Mouse (Mus musculus) thymus, adult 2 months (tissue): ENCODE results near the gene Gpr27. TPM values are rescaled to one million over a fixed set of nuclear protein-coding genes. Genes with fewer than 3 reads are reported as not detected.

Source experiments
- DNase-seq: peaks from one replicate; pipeline ENCODE4 v3.0.0; 2021
- H3K27ac ChIP-seq: fragments of 200-500 bp; 2 replicates; pipeline ENCODE4 v1.5.1; 2012; ENCODE audit warnings: low read length, control low read depth; ENCODE audit not compliant: control insufficient read depth, insufficient read depth
- H3K27me3 ChIP-seq: fragments of 200-500 bp; 2 replicates; pipeline ENCODE4 v1.6.1; 2012; ENCODE audit warnings: mild to moderate bottlenecking, low read length, moderate library complexity, mixed read lengths; ENCODE audit not compliant: control insufficient read depth, insufficient read depth
- H3K36me3 ChIP-seq: fragments of 200-500 bp; 2 replicates; pipeline ENCODE4 v1.6.1; 2012; ENCODE audit warnings: mild to moderate bottlenecking, low read length, moderate library complexity; ENCODE audit not compliant: control insufficient read depth, insufficient read depth
- H3K4me1 ChIP-seq: fragments of 200-500 bp; replicated peaks from 2 replicates; pipeline ENCODE4 v1.6.1; 2012; ENCODE audit warnings: low read length; ENCODE audit not compliant: control insufficient read depth, insufficient read depth
- H3K4me3 ChIP-seq: fragments of 200-500 bp; 2 replicates; pipeline ENCODE4 v1.5.1; 2012; ENCODE audit warnings: mild to moderate bottlenecking, low read length, control low read depth, moderate library complexity; ENCODE audit not compliant: control insufficient read depth, insufficient read depth
- CTCF ChIP-seq: fragments of 200-500 bp; IDR thresholded peaks from 2 replicates; pipeline ENCODE4 v1.5.1; 2012; ENCODE audit warnings: mild to moderate bottlenecking, control low read depth, low read length, moderate library complexity, borderline replicate concordance; ENCODE audit not compliant: control insufficient read depth, poor library complexity, insufficient read depth; ENCODE audit errors: extremely low read depth
- POLR2A ChIP-seq: fragments of 200-500 bp; IDR thresholded peaks from 2 replicates; pipeline ENCODE4 v1.6.1; 2012; ENCODE audit warnings: mild to moderate bottlenecking, low read length, control low read depth, moderate library complexity; ENCODE audit not compliant: control insufficient read depth, poor library complexity, insufficient read depth; ENCODE audit errors: extremely low read depth
- WGBS: fragments of 180-500 bp; shearing (Covaris S2); methylation state at CpG from one replicate; pipeline ENCODE4 v1.1.7; 2018; 5-methylcytosine and 5-hydroxymethylcytosine counted together
- polyA plus RNA-seq: library from polyadenylated mRNA; depleted of rRNA; stranded (reverse); fragments of >200 nt; gene quantifications from 2 replicates; pipeline ENCODE4 v1.2.3, GENCODE M21; 2012

Gpr27 gene
- polyA plus RNA-seq, 1 experiment: 2.1 TPM

DNA sequence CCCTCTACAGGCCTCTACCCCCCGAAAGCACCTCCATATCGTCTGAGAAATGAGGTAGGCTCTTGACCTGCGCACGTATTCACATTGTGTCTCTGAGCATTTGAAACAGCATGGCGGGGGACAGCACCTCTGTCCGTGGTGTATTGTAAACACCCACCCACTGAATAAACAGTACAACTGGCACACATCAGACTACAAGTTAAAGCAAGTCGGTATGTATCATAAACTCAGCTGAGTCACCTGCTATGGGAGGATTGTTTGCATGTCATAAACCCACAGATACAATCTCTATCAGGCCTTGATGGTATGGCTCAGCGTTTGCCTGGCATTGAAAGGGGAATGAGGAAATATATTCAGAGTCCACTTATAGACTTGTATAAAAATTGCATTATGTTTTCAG lies 15.2 kb upstream of the Gpr27 start:
- Histone ChIP-seq H3K4me3 (no peak overlapping the region), H3K27ac (no peak overlapping the region), H3K27me3 (no peaks in the 10 kb centered on the region), H3K36me3 (no peaks in the 10 kb centered on the region), H3K4me1 (no peaks in the 10 kb centered on the region)
- DNase-seq: no peak
- WGBS: 89% methylated on average over 8 of the region's 8 CpGs
- TF ChIP-seq POLR2A: no peak
- no peak for TF ChIP-seq CTCF

DNA sequence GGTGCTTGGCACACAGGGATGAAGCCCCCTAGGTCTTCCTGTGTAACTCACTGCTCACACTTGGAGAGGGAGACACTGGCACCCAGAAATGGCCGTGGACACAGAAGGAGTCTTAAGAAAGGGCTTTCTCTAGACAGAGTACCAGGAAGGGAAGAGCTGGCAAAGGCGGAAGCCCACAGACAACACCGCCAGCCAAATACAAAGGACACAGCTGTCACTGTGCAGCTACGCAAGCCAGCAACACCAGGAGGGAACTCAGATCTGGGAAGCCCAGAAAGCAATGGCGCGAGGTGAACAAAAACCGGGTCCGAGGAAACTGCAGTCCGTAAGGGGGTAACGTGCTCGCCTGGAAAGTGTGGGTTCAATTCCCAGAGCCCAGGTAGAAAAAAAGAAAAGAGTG lies 14.4 kb upstream of the Gpr27 start:
- no peak for TF ChIP-seq CTCF
- TF ChIP-seq POLR2A: no peak
- no peaks in the 10 kb centered on the region for H3K27me3 ChIP-seq
- H3K27ac ChIP-seq: no peak overlapping the region
- no peaks in the 10 kb centered on the region for H3K36me3 ChIP-seq
- no peak for DNase-seq
- H3K4me3 ChIP-seq: no peak overlapping the region
- WGBS: 92% methylated on average over 11 of the region's 11 CpGs
- H3K4me1 ChIP-seq: no peaks in the 10 kb centered on the region

DNA sequence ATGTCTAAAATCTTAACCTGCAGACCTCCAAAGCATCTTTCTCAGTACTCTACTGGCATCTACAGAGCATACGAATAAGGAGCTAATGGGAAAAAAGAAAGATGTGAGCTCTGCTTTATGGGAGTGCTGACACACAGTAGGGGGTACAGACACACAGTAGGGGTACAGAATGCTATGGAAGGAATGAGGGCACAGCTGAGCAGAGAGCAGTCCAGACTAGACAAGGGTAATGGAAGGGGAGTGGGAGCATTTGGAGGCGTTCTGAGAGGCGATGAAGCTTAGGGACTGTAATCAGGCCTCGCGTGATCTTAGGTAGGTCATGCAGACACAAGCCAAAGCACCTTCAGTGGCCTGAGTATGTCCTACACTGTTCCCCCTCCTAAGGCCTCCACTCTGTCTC lies 8.5 kb upstream of the Gpr27 start:
- no peaks in the 10 kb centered on the region for H3K36me3 ChIP-seq
- no peak for DNase-seq
- H3K27ac ChIP-seq: no peak overlapping the region
- no peak overlapping the region for H3K4me3 ChIP-seq
- TF ChIP-seq POLR2A: no peak
- no peak for TF ChIP-seq CTCF
- H3K27me3 ChIP-seq: no peaks in the 10 kb centered on the region
- WGBS: 98% methylated on average over 5 of the region's 5 CpGs
- H3K4me1 ChIP-seq: no peaks in the 10 kb centered on the region

DNA sequence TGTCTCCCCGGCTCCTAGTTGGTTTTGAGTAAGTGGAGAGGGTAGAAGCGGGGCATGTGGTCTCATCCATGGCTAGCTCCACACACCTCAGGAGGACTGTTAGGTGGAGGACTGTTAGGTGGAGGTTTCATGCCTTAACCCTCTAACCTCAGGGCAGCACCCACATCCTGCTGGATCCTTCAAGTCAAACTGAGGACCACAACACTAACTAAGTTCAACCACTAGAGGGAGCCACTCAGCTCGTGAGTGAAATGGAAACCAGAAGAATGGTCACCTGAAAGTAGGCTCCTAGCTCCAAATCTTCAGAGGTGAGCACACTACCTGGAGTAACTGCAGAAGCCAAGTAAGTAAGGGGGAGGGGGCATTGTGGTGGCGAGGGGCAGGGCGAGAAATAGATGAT lies 7.6 kb upstream of the Gpr27 start:
- no peak overlapping the region for H3K27ac ChIP-seq
- H3K36me3 ChIP-seq: no peaks in the 10 kb centered on the region
- H3K4me1 ChIP-seq: no peaks in the 10 kb centered on the region
- TF ChIP-seq CTCF (no peak), POLR2A (no peak)
- no peak overlapping the region for H3K4me3 ChIP-seq
- peak; percentile 40 for DNase-seq
- 30% methylated on average over 5 of the region's 5 CpGs for WGBS
- H3K27me3 ChIP-seq: no peaks in the 10 kb centered on the region

DNA sequence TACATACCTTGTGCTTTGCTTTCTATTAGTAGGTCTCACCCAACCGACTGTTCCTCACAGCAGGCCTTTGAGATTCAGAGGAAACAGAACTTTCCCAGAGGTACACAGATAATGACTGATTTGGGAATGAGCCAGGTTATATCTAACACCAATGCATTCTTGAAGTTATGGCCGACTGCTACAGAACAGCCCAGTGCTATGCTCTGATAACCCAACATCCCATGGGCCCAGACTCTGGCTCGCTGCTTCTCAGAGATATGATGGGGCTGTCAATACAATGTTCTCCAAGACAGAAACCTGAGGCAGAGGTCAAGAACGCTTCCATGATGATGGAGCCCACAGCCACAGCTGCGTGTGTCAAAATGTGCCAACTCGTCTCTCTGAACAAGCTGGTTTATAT lies 4.0 kb upstream of the Gpr27 start:
- Histone ChIP-seq H3K27me3 (peaks cover 7% of the 10 kb centered on the region; the same call in 1 of the 2 replicates), H3K27ac (no peak overlapping the region), H3K4me3 (no peak overlapping the region), H3K36me3 (no peaks in the 10 kb centered on the region), H3K4me1 (peaks cover 11% of the 10 kb centered on the region)
- DNase-seq: no peak
- TF ChIP-seq CTCF (no peak), POLR2A (no peak)
- 84% methylated on average over 6 of the region's 6 CpGs for WGBS

DNA sequence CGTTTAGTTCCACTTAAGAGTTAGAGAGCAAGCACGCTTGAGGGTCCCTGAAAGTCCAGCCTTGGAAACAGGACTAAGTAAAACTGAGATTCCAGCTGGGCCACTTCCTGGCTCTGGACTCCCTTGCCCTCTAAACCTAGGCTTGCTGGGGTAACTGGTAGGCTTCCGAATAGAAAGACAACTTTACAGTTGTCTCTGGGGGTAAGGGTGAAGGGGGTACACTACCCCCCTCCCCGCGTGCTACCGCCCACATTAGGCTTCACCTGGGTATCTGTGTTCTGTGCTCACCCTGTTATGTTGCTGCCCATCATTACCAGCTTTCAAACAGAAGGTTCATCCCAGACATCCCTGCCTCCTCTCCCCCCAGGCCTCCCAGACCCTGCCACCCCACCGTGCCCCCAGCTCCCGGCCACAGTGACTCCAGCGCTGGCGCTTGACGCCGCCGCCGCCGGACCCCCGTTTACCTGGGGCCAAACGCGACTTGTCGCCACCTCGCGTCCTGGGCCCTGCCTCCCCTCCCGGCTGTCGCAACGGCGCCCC lies 743 bp upstream of the Gpr27 start:
- no peak overlapping the region for H3K4me3 ChIP-seq
- TF ChIP-seq POLR2A (no peak), CTCF (no peak)
- WGBS: 12% methylated on average over 25 of the region's 25 CpGs
- DNase-seq: no peak
- peaks cover 11% of the 10 kb centered on the region for H3K4me1 ChIP-seq
- no peaks in the 10 kb centered on the region for H3K36me3 ChIP-seq
- peaks cover 7% of the 10 kb centered on the region; the same call in 1 of the 2 replicates for H3K27me3 ChIP-seq
- H3K27ac ChIP-seq: no peak overlapping the region

DNA sequence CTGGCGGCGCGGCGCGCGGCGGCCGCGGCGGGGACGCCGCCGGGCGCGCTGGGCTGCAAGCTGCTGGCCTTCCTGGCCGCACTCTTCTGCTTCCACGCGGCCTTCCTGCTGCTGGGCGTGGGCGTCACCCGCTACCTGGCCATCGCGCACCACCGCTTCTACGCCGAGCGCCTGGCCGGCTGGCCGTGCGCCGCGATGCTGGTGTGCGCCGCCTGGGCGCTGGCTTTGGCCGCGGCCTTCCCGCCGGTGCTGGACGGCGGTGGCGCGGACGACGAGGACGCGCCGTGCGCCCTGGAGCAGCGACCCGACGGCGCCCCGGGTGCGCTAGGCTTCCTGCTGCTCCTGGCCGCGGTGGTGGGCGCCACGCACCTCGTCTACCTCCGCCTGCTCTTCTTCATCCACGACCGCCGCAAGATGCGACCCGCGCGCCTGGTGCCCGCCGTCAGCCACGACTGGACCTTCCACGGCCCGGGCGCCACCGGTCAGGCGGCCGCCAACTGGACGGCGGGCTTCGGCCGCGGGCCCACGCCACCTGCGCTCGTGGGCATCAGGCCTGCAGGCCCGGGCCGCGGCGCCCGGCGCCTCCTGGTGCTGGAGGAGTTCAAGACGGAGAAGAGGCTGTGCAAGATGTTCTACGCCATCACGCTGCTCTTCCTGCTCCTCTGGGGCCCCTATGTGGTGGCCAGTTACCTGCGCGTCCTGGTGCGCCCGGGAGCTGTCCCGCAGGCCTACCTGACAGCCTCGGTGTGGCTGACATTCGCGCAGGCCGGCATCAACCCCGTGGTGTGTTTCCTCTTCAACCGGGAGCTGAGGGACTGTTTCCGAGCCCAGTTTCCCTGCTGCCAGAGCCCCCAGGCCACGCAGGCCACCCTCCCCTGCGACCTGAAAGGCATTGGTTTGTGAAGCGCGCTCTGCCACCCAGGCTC lies 700 bp downstream of the Gpr27 start:
- H3K4me1 ChIP-seq: peaks cover 11% of the 10 kb centered on the region
- no peaks in the 10 kb centered on the region for H3K36me3 ChIP-seq
- no peak for DNase-seq
- peaks cover 7% of the 10 kb centered on the region; the same call in 1 of the 2 replicates for H3K27me3 ChIP-seq
- WGBS: 6% methylated on average over 110 of the region's 110 CpGs
- peak overlapping the region; percentile 26; the same call in 1 of the 2 replicates for H3K4me3 ChIP-seq
- no peak overlapping the region for H3K27ac ChIP-seq
- no peak for TF ChIP-seq POLR2A
- TF ChIP-seq CTCF: 0 out of 2 replicates have a peak, but pooled peaks have one; percentile 6
